Mouse (Mus musculus) brain, embryonic 14.5 days (tissue): ENCODE data around the gene Pccb.

Source experiments
- CTCF ChIP-seq: fragments of 200-500 bp; IDR thresholded peaks from 2 replicates; pipeline ENCODE4 v1.5.1; 2012; ENCODE audit warnings: inconsistent platforms, mild to moderate bottlenecking, moderate library complexity, borderline replicate concordance; ENCODE audit not compliant: insufficient read depth, insufficient read length; ENCODE audit errors: extremely low read depth
- POLR2A ChIP-seq: fragments of 200-500 bp; IDR thresholded peaks from 2 replicates; pipeline ENCODE4 v1.6.1; 2012; ENCODE audit warnings: mild to moderate bottlenecking, inconsistent platforms, borderline replicate concordance; ENCODE audit not compliant: poor library complexity, insufficient read depth, insufficient read length, severe bottlenecking; ENCODE audit errors: extremely low read depth

DNA sequence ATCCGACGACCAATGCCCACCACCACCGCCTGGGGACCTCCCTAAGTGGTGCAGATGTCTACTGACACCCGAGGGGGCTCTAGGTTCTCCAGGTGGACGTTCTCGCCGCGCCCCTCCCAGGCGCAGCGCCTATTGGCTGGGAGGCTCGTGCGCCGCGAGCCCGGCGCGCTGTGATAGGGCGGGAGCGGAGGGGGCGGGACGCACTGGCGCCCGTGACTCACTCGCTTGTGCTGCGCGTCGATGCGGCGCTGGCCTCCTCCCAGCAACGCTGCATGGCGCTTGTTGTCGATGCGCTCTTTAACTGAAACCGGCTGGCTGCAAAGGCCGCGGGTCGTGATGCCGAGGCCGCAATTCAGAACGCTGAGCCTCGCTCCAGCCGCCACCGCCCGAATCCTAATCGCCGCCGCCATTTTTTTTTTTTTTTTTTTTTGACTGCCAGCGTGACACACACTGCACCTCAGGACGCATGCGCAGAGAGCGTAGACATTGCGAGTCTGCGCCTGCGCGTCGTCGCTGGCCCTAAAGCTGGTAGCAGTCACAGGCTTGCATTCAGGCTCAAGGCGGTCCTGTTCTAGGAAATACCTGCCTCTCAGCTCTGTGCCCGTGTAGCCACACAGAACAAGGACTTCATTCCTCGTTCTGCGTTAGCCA, at the start of gene Pccb:
- peak; percentile 58; the same call in 1 of the 2 replicates for TF ChIP-seq POLR2A
- peak; percentile 33; the same call in 1 of the 2 replicates for TF ChIP-seq CTCF
